Mouse (Mus musculus): ENCODE data around the gene Gtf2a1l.

Gene Gtf2a1l

GRCm38 (mm10) chr17:88668452-88668851 lies at the start of gene Gtf2a1l:
Gene Gtf2a1l, plus strand, starts transcription at chr17:88668660.
- peak; percentile 11 to 26 for DNase-seq (ENCODE audit: low spot score in 2 of 2)

- DNase-seq (ENCODE audit: low spot score in 2 of 2), result no peak
Observed at GRCm38 (mm10) chr17:88620935-88621334, 47.5 kb upstream of the Gtf2a1l start.

DNA sequence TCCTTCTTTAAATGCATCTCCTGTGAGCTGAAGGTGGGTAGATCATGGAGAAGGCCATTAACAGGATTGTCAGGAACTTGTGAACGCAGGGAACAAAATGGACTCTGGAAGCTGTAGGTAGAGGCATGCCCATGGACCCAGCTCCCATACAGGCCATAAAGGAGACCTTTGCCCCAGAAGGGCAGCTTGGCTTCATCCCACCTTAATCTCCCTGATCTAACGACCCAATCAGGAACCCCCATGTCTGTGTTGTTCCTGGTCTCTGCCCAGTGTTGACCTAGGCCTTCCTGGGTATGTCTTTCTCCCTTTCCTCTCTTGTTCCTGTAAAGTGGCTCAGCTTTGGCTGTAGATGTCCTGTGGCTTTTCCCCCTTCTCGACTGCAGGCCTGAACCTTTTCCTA lies 47.1 kb upstream of the Gtf2a1l start:
- no peak for DNase-seq (ENCODE audit: low spot score in 2 of 2)

DNA sequence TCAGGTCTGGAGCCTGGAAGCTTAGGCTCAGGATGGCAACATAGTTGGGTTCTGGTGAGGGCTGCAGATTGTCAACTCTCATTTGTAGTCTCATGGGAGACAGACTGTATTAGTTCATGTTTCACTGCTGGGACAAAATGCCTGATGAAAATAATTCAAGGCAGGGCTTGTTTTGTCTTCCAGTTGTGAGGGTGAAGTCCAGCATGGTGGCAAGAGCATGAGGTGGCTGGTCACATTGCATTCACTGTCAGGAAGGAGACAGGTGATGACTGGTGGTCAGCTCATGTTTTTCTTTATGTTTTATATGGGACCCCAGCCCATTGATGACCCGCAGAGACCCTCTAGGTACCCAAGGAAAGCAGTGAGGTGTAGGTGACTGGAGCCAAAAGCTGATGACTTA lies 45.7 kb upstream of the Gtf2a1l start:
- no peak for DNase-seq (ENCODE audit: low spot score in 2 of 2)

DNA sequence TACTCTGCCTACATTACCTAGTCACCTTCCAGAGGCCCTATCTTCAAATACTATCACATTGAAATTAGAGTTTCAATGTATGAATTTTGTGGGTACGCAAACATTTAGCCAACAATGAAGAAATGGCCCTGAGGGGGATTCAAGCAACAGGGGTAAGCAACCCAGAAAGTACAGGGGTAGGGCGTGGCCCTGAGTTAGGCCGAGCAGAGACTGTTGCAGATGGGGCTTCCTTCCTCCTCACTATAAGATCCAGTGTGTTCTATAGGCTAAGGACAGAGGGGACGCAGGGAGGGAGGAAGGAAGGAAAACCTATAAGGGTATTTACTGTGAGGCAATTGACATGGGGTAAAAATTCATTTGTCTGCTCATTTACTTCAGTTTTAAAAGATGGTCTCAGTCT lies 44.1 kb upstream of the Gtf2a1l start:
- no peak for DNase-seq (ENCODE audit: low spot score in 2 of 2)

DNA sequence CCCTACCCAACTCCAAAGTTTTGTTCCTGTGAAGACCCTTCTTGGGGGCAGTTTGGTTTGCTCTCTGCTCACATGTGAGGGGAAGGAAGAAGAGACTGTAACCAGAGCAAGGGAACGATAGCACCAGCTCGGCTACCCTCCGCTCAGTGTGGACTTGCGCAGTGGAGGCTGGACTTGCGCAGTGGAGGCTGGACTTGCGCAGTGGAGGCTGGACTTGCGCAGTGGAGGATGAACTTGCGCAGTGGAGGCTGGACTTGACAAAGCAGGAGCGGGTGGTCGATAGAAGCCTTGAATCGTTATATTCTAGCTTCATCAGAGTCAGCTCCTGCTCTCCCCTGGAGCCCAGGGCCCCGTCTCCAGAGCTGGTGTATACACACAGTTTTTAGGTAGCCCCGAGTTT lies 43.1 kb upstream of the Gtf2a1l start:
- no peak for DNase-seq (ENCODE audit: low spot score in 2 of 2)

- DNase-seq (ENCODE audit: low spot score in 2 of 2), result no peak
Observed at GRCm38 (mm10) chr17:88625931-88626330, 42.5 kb upstream of the Gtf2a1l start.

DNA sequence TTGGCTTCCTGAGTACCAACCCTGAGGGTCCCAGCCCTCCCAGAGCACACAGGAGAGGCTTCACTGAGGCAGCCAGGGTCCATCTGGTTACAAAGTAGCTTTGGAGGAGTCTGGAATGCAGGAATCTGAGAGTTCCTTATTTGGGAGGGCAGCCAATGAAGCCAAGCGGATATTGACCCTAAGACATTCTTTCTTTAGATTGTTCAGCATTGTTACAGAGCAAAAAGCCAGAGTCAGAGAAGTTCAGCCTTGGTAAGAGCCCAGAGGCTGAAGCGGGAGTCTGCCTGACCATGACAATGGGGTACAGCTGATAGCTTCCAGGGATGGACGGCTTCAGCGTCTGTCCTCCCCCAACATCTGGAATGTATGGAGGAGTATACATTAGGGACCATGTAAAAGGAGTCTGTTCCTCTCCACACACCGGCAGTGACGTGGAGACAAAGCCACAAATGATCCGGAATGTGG lies 42.1 kb upstream of the Gtf2a1l start:
- DNase-seq (ENCODE audit: low spot score in 2 of 2), result no peak

- DNase-seq (ENCODE audit: low spot score in 2 of 2), result no peak
Observed at GRCm38 (mm10) chr17:88627150-88627549, 41.3 kb upstream of the Gtf2a1l start.

GRCm38 (mm10) chr17:88628676-88629380 lies 39.6 kb upstream of the Gtf2a1l start:
- DNase-seq (ENCODE audit: low spot score in 2 of 2), result no peak

DNA sequence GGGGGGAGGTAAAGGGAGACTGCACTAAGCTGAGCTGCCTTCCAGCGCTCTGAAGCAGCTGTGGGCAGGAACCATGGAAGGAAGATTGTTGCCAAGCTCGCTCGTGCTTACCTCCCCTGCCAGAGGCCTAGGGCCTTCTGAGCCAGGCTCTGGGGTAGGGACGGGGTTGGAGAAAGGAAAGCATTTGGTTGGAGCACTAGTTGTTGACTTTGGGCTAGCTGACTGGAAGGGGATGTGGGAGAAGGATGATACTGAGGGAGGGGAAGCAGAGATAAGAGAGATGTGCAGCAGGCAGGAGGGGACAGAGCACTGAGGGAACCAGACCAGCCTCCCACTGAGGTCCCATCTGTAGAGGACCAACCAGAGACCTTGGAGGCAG lies 39.1 kb upstream of the Gtf2a1l start:
- no peak for DNase-seq (ENCODE audit: low spot score in 2 of 2)

DNA sequence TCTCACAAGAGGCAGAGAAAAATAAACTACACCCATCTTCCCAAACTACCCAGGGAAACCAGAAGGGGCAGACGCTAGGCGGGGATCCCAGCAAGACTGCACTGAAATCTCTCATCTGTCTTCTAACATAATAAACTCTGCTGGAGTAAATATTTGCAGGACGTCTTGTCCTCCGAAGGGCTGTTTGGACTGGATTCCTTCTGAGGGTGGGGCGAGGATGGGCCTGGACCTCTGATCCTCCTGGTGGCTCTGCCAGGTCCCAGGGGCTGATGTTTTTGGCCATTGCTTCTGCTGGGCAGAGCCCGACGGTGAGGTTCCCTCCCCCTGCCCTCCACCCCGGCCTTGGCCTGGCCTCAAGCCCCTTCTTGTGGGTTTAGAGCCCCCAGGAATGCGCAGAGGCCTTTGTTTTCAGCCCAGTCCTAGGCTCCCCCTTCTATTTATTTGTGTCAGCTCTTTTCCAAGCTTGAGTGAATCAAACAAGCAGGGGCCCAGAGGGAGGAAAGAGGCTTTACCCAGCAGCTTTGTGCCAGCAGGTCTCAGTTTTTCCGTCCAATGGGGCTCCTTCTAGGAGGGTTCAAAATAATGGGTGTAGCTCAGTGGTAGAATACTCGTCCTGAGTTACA lies 38.4 kb upstream of the Gtf2a1l start:
- DNase-seq (ENCODE audit: low spot score in 2 of 2), result no peak

DNA sequence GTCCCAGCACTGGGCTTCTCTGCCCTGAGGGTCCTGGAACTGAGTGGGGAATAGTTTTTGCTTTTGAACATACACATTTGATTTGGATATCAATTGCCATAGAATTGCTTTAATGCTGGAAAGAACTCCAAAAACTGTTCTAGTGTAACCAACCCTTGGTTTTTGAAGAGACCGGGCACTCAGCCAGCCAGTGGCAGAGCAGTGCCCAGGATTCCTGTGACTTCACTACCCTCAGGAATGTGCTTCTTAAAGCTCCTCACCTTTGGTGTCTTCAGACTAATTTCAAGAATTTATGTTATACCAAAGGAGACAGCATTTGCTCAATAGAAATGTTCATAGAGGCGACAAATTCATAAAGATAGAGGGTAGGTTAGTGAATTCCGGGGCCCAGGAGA lies 37.9 kb upstream of the Gtf2a1l start:
- DNase-seq (ENCODE audit: low spot score in 2 of 2), result no peak

- no peak for DNase-seq (ENCODE audit: low spot score in 2 of 2)
Observed at GRCm38 (mm10) chr17:88632631-88633030, 35.8 kb upstream of the Gtf2a1l start.

- DNase-seq (ENCODE audit: low spot score in 2 of 2), result no peak
Observed at GRCm38 (mm10) chr17:88636076-88636475, 32.4 kb upstream of the Gtf2a1l start.

DNA sequence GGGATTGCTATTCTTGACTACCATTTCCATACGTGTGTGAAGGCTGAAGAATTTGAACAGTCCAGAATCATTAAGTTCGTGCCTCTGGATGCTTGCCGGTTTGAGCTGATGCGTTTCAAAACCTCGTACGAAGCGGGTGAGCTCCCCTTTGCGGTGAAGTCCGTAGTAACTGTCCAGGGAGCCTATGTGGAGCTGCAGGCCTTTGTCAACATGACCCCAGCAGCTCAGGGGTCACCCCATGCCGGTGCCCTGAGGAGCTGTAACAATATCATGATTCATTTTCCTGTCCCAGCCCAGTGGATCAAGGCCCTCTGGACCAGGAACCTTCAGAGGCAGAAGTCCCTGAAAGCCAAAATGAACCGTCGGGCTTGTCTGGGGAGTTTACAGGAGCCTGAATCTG lies 31.9 kb upstream of the Gtf2a1l start:
- DNase-seq (ENCODE audit: low spot score in 2 of 2), result no peak

DNA sequence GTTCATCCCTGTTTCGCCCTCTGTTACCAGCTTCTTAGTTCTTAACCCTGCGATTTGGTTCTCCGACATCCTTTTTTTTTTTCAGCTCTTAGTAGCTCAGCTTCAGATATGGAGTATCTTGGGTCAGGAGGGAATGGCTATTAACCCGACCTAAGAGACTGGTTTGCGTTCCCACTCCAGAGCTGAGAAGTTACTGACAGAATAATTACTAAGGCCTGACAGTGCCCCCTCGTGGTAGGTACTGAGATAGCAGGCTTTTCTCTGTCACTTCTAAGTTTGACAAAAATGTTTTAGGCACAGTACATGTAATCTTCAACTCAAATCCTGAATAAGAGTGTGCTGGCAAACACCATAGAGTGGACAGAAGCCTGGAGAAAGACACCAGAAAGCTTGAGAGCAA lies 27.4 kb upstream of the Gtf2a1l start:
- DNase-seq (ENCODE audit: low spot score in 2 of 2), result peak; percentile 50 to 75

GRCm38 (mm10) chr17:88641836-88642235 lies 26.6 kb upstream of the Gtf2a1l start:
- DNase-seq (ENCODE audit: low spot score in 2 of 2), result no peak

- no peak for DNase-seq (ENCODE audit: low spot score in 2 of 2)
Observed at GRCm38 (mm10) chr17:88644876-88645275, 23.6 kb upstream of the Gtf2a1l start.

GRCm38 (mm10) chr17:88645299-88645698 lies 23.2 kb upstream of the Gtf2a1l start:
- no peak for DNase-seq (ENCODE audit: low spot score in 2 of 2)

DNA sequence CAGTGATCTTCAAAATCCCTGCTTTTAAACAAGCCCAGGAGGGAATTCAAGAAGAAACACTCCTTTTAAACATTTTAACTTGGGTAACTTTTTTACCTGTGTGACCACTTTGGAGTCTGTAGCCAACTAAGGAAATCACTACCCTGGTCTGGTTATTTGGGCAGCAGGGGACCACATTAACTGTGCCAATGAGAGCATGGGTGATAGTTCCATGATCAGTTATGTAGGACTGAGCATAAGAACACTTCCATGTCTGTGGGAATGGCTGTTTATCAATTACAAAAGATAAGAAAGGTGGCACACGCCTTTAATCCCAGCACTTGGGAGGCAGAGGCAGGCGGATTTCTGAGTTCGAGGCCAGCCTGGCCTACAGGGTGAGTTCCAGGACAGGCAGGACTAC lies 21.3 kb upstream of the Gtf2a1l start:
- no peak for DNase-seq (ENCODE audit: low spot score in 2 of 2)

- DNase-seq (ENCODE audit: low spot score in 2 of 2), result peak in 1 of 2 experiments; percentile 58
Observed at GRCm38 (mm10) chr17:88652010-88652409, 16.4 kb upstream of the Gtf2a1l start.

DNA sequence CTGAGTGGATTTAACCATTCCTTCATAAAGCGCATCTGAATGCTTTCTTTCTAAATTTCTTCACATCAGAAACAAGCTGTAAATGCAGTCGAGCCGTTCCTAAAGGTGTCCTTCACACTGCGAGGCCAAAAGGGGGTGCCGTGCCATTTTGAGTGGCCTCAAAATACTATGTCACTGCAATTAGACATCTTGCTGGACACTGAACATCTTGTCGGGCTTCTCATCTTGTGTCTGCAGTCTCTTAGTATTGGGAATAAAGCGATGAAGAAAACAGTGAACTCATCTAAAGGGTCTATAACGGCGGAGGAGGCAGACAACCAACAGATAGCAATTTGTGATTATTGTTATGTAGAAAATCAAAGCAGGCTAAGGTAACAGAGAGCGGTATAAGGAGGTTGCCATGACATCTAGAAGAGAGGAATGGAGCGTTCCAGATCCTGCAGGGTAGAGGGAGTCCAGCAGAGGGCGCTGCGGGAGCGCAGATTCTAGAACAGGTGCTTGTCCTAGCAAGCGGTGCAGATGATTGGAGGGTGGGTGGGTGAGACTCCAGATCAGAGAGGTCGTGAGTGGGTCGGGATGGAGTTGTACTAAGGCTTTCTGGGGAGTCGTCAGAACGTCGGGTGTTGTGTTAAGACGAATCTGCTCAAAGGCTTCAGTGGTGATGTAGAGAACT lies 15.6 kb upstream of the Gtf2a1l start:
- DNase-seq (ENCODE audit: low spot score in 2 of 2), result peak; percentile 46 to 80
